Mouse (Mus musculus): ENCODE data around the gene Myo18a. TPM values are rescaled to one million over a fixed set of nuclear protein-coding genes. Genes with fewer than 3 reads are reported as not detected.

The Myo18a gene
- 31.2 and 31.8 TPM in 2 replicates for polyA plus RNA-seq (2015; fragmentation: Nextera tagmentation; extraction: Ambion mirVana)

DNA sequence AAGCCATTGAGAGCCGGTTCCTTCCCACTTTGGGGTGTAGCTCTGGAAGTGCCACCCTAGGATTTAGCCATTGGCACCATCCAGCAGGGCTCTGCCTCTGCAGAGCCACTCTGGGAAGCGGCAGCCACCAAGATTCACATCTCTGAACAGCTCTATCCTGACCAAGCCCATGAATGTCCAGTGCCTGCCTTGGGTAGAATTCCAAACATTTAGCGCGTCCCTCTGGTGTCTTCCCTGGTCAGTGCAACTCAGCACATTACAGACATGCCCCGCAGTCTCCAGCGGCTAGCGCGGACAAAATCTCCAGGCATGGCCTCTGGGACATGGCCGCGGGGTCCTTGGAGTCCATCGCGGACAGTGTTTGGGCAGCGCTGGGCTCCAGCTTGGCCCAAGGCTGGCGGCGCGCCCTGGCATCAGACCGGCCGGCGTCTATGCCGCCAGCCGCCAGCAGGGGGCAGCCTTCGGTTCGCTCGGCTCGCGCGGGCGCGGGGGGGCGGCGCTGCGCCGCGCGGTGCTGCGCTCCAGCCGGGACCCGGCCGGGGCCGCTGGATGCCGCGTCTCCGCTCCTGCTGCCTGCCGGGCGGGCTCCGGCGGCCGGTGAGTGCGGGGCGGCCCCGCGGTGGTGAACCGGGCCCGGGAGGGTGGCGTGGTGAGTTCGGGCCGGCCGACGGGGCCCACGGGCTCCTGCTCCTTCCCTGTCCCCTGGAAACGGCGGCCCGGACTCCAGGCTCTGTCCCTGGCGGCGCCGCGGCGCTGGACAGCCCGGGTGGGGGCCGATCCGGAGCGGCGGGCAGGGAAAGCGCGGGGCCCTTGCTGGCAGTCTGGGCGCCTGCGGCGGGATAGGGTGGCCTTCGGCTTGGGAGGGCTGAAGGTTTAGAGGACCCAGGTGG, at the start of gene Myo18a:
TSS of gene Myo18a (plus strand) at position 464 of the 890 bp plus-strand sequence.
- H3K4me1 ChIP-seq (ENCODE audit: control insufficient read depth, insufficient read depth, low read length): peaks cover 37% of the 10 kb centered on the region
- H3K4me2 ChIP-seq (ENCODE audit: low read depth, low read length): peak within 1 kb of the TSS; percentile 86
- no peaks in the 10 kb centered on the region for H3K36me3 ChIP-seq (ENCODE audit: control insufficient read depth, insufficient read depth, low read length)
- WGBS: 2% methylated on average over 66 of the region's 79 CpGs
- ATAC-seq: peak; percentile 73
- H3K4me3 ChIP-seq (ENCODE audit: low read length): peak within 1 kb of the TSS; percentile 85
- peak within 1 kb of the TSS; percentile 95 for H3K9ac ChIP-seq (ENCODE audit: low read depth, low read length)
- no peaks in the 10 kb centered on the region for H3K9me3 ChIP-seq (ENCODE audit: control insufficient read depth, low read length)
- no peaks in the 10 kb centered on the region for H3K27me3 ChIP-seq (replicated peaks; ENCODE audit: control insufficient read depth, insufficient read depth, low read length)
- peak within 1 kb of the TSS; percentile 88 for H3K27ac ChIP-seq (ENCODE audit: low read length)

- H3K9ac ChIP-seq (ENCODE audit: low read depth, low read length): no peak overlapping the region
- H3K4me3 ChIP-seq (ENCODE audit: low read length): no peak overlapping the region
- no peak for ATAC-seq
- H3K36me3 ChIP-seq (ENCODE audit: control insufficient read depth, insufficient read depth, low read length): 0 out of 2 replicates have a peak, but pooled peaks cover 6% of the 10 kb centered on the region
- H3K27me3 ChIP-seq (replicated peaks; ENCODE audit: control insufficient read depth, insufficient read depth, low read length): no peaks in the 10 kb centered on the region
- no peak overlapping the region for H3K4me2 ChIP-seq (ENCODE audit: low read depth, low read length)
- no peaks in the 10 kb centered on the region for H3K9me3 ChIP-seq (ENCODE audit: control insufficient read depth, low read length)
- no peaks in the 10 kb centered on the region for H3K4me1 ChIP-seq (ENCODE audit: control insufficient read depth, insufficient read depth, low read length)
- WGBS: 92% methylated on average over 3 of the region's 3 CpGs
- H3K27ac ChIP-seq (ENCODE audit: low read length): no peak overlapping the region
Measured at GRCm38 (mm10) chr11:77713736-77714135, 49.3 kb upstream of the Myo18a start.

- Histone ChIP-seq H3K9me3 (ENCODE audit: control insufficient read depth, low read length) (no peaks in the 10 kb centered on the region), H3K27me3 (replicated peaks; ENCODE audit: control insufficient read depth, insufficient read depth, low read length) (no peaks in the 10 kb centered on the region), H3K36me3 (ENCODE audit: control insufficient read depth, insufficient read depth, low read length) (no peaks in the 10 kb centered on the region), H3K4me2 (ENCODE audit: low read depth, low read length) (no peak overlapping the region), H3K4me3 (ENCODE audit: low read length) (no peak overlapping the region), H3K27ac (ENCODE audit: low read length) (no peak overlapping the region), H3K4me1 (ENCODE audit: control insufficient read depth, insufficient read depth, low read length) (no peaks in the 10 kb centered on the region), H3K9ac (ENCODE audit: low read depth, low read length) (no peak overlapping the region)
- 92% methylated on average over 2 of the region's 2 CpGs for WGBS
- no peak for ATAC-seq
Measured at GRCm38 (mm10) chr11:77719055-77719454, 44.0 kb upstream of the Myo18a start.

GRCm38 (mm10) chr11:77721389-77721788, 41.7 kb upstream of the Myo18a start:
- Histone ChIP-seq H3K4me1 (ENCODE audit: control insufficient read depth, insufficient read depth, low read length) (no peaks in the 10 kb centered on the region), H3K27ac (ENCODE audit: low read length) (no peak overlapping the region), H3K36me3 (ENCODE audit: control insufficient read depth, insufficient read depth, low read length) (no peaks in the 10 kb centered on the region), H3K9ac (ENCODE audit: low read depth, low read length) (no peak overlapping the region), H3K9me3 (ENCODE audit: control insufficient read depth, low read length) (no peaks in the 10 kb centered on the region), H3K27me3 (replicated peaks; ENCODE audit: control insufficient read depth, insufficient read depth, low read length) (no peaks in the 10 kb centered on the region), H3K4me2 (ENCODE audit: low read depth, low read length) (no peak overlapping the region), H3K4me3 (ENCODE audit: low read length) (no peak overlapping the region)
- ATAC-seq: no peak
- WGBS: 91% methylated on average over 4 of the region's 4 CpGs

GRCm38 (mm10) chr11:77724766-77725165, 38.3 kb upstream of the Myo18a start:
- 79% methylated on average over 7 of the region's 7 CpGs for WGBS
- Histone ChIP-seq H3K36me3 (ENCODE audit: control insufficient read depth, insufficient read depth, low read length) (no peaks in the 10 kb centered on the region), H3K4me1 (ENCODE audit: control insufficient read depth, insufficient read depth, low read length) (no peaks in the 10 kb centered on the region), H3K27me3 (replicated peaks; ENCODE audit: control insufficient read depth, insufficient read depth, low read length) (no peaks in the 10 kb centered on the region), H3K9ac (ENCODE audit: low read depth, low read length) (no peak overlapping the region), H3K27ac (ENCODE audit: low read length) (no peak overlapping the region), H3K4me2 (ENCODE audit: low read depth, low read length) (no peak overlapping the region), H3K4me3 (ENCODE audit: low read length) (no peak overlapping the region), H3K9me3 (ENCODE audit: control insufficient read depth, low read length) (no peaks in the 10 kb centered on the region)
- no peak for ATAC-seq

- H3K27me3 ChIP-seq (replicated peaks; ENCODE audit: control insufficient read depth, insufficient read depth, low read length): no peaks in the 10 kb centered on the region
- 63% methylated on average over 7 of the region's 7 CpGs for WGBS
- no peaks in the 10 kb centered on the region for H3K4me1 ChIP-seq (ENCODE audit: control insufficient read depth, insufficient read depth, low read length)
- no peak for ATAC-seq
- H3K9me3 ChIP-seq (ENCODE audit: control insufficient read depth, low read length): no peaks in the 10 kb centered on the region
- H3K4me3 ChIP-seq (ENCODE audit: low read length): no peak within 1 kb of the TSS
- no peak within 1 kb of the TSS for H3K4me2 ChIP-seq (ENCODE audit: low read depth, low read length)
- no peak within 1 kb of the TSS for H3K27ac ChIP-seq (ENCODE audit: low read length)
- no peak within 1 kb of the TSS for H3K9ac ChIP-seq (ENCODE audit: low read depth, low read length)
- no peaks in the 10 kb centered on the region for H3K36me3 ChIP-seq (ENCODE audit: control insufficient read depth, insufficient read depth, low read length)
Measured at GRCm38 (mm10) chr11:77725183-77725582, 37.9 kb upstream of the Myo18a start, which contains the start of gene Cryba1. Gene Cryba1 (minus strand): TSS chr11:77725283.

GRCm38 (mm10) chr11:77728587-77728986, 34.5 kb upstream of the Myo18a start:
- Histone ChIP-seq H3K4me1 (ENCODE audit: control insufficient read depth, insufficient read depth, low read length) (no peaks in the 10 kb centered on the region), H3K9ac (ENCODE audit: low read depth, low read length) (no peak overlapping the region), H3K4me3 (ENCODE audit: low read length) (no peak overlapping the region), H3K36me3 (ENCODE audit: control insufficient read depth, insufficient read depth, low read length) (no peaks in the 10 kb centered on the region), H3K27ac (ENCODE audit: low read length) (no peak overlapping the region), H3K27me3 (replicated peaks; ENCODE audit: control insufficient read depth, insufficient read depth, low read length) (no peaks in the 10 kb centered on the region), H3K9me3 (ENCODE audit: control insufficient read depth, low read length) (no peaks in the 10 kb centered on the region), H3K4me2 (ENCODE audit: low read depth, low read length) (no peak overlapping the region)
- no peak for ATAC-seq
- 70% methylated on average over 2 of the region's 2 CpGs for WGBS

- Histone ChIP-seq H3K27ac (ENCODE audit: low read length) (no peak overlapping the region), H3K4me3 (ENCODE audit: low read length) (no peak overlapping the region), H3K9ac (ENCODE audit: low read depth, low read length) (no peak overlapping the region), H3K9me3 (ENCODE audit: control insufficient read depth, low read length) (no peaks in the 10 kb centered on the region), H3K4me1 (ENCODE audit: control insufficient read depth, insufficient read depth, low read length) (no peaks in the 10 kb centered on the region), H3K4me2 (ENCODE audit: low read depth, low read length) (no peak overlapping the region), H3K36me3 (ENCODE audit: control insufficient read depth, insufficient read depth, low read length) (no peaks in the 10 kb centered on the region), H3K27me3 (replicated peaks; ENCODE audit: control insufficient read depth, insufficient read depth, low read length) (no peaks in the 10 kb centered on the region)
- WGBS: 2% methylated on average over 6 of the region's 6 CpGs
- ATAC-seq: no peak
Measured at GRCm38 (mm10) chr11:77737289-77737688, 25.8 kb upstream of the Myo18a start.

GRCm38 (mm10) chr11:77738555-77738954, 24.5 kb upstream of the Myo18a start:
- Histone ChIP-seq H3K4me2 (ENCODE audit: low read depth, low read length) (no peak overlapping the region), H3K4me3 (ENCODE audit: low read length) (no peak overlapping the region), H3K27me3 (replicated peaks; ENCODE audit: control insufficient read depth, insufficient read depth, low read length) (no peaks in the 10 kb centered on the region), H3K4me1 (ENCODE audit: control insufficient read depth, insufficient read depth, low read length) (no peaks in the 10 kb centered on the region), H3K9me3 (ENCODE audit: control insufficient read depth, low read length) (no peaks in the 10 kb centered on the region), H3K27ac (ENCODE audit: low read length) (no peak overlapping the region), H3K9ac (ENCODE audit: low read depth, low read length) (no peak overlapping the region), H3K36me3 (ENCODE audit: control insufficient read depth, insufficient read depth, low read length) (no peaks in the 10 kb centered on the region)
- ATAC-seq: no peak
- WGBS: 54% methylated on average over 7 of the region's 7 CpGs

Measured in intestine, embryonic 16.5 days (tissue).